ENCODE assay signal across 14 mouse cellular contexts in genomic region chr13:76197297-76197848, GRCm38 (mm10).
DNase-seq lines count a peak whose midpoint lies in the region; ATAC-seq and TF ChIP-seq lines count a peak whose summit lies in the region.
"Had no signal": no experiment of that assay in that cellular context is flagged by ENCODE, and none has a peak within 500 bp of the region (broad histone marks: within the 10 kb centered on the region; RNA-seq: fewer than 3 reads in every experiment).

No protein-coding gene starts in this region.

- CTCF ChIA-PET in Patski (lab: Charles Lee), result no interaction called here

- POLR2A ChIA-PET in Patski (lab: Charles Lee), result no interaction called here

- H3K27ac ChIP-seq in lung, embryonic 15.5 days, result no peak overlapping the region
- peak overlapping the region; percentile 19; the same call in 1 of the 2 replicates for H3K27ac ChIP-seq in stomach, embryonic 15.5 days
- H3K27ac ChIP-seq: gastrocnemius, adult 2 months; heart, embryonic 10.5 days had no signal

- H3K4me3 ChIP-seq in lung, embryonic 15.5 days, result no peak overlapping the region
- H3K4me3 ChIP-seq in stomach, embryonic 15.5 days (replicated peaks), result no peak overlapping the region
- H3K4me3 ChIP-seq: gastrocnemius, adult 2 months; heart, embryonic 10.5 days had no signal

- no peaks in the 10 kb centered on the region for H3K27me3 ChIP-seq in lung, embryonic 15.5 days
- no peaks in the 10 kb centered on the region for H3K27me3 ChIP-seq in Patski
- H3K27me3 ChIP-seq in stomach, embryonic 15.5 days (replicated peaks), result no peaks in the 10 kb centered on the region

- in situ Hi-C loops in Patski (cut with MboI; ENCODE audit: low pct_unique_long_range_greater_than_20kb), result no loop called here

- H3K9ac ChIP-seq in lung, embryonic 15.5 days, result no peak overlapping the region
- no peak overlapping the region for H3K9ac ChIP-seq in stomach, embryonic 15.5 days

- H3K4me2 ChIP-seq in lung, embryonic 15.5 days, result no peak overlapping the region
- no peak overlapping the region for H3K4me2 ChIP-seq in stomach, embryonic 15.5 days

- peak; percentile 52; the same call in 1 of the 2 replicates for ATAC-seq in lung, embryonic 15.5 days (ENCODE audit: borderline replicate concordance, extremely low read depth, low FRiP score, low TSS enrichment)
- ATAC-seq in Patski, result peak; percentile 39
- ATAC-seq in stomach, embryonic 15.5 days (ENCODE audit: insufficient read depth, low FRiP score, low read depth), result peak; percentile 50; the same call in 1 of the 2 replicates
- ATAC-seq: midbrain, embryonic 16.5 days had no signal

- H3K36me3 ChIP-seq in lung, embryonic 15.5 days, result no peaks in the 10 kb centered on the region
- 0 out of 2 replicates have a peak, but pooled peaks cover 7% of the 10 kb centered on the region for H3K36me3 ChIP-seq in stomach, embryonic 15.5 days

- no peak for TF ChIP-seq CTCF in Patski (IDR thresholded peaks at IDR 0.05)

- no peaks in the 10 kb centered on the region for H3K9me3 ChIP-seq in lung, embryonic 15.5 days
- no peaks in the 10 kb centered on the region for H3K9me3 ChIP-seq in stomach, embryonic 15.5 days
- H3K9me3 ChIP-seq: heart, embryonic 10.5 days had no signal

- no peak for DNase-seq in lung, postnatal 14 days
- DNase-seq in Patski (ENCODE audit: low read depth, low spot score), result no peak
- DNase-seq in fibroblast of lung, adult 2 months (ENCODE audit: low read depth), result peak; percentile 6
- no peak for DNase-seq in embryo, embryonic 10.5 days (ENCODE audit: low spot score)
- no peak for DNase-seq in adrenal gland, adult 8-10 months
- DNase-seq: adrenal gland, postnatal 36 days; cerebellum, postnatal 36 days; gastrocnemius, adult 2 months; heart, postnatal 36 days; lung, postnatal 10 days had no signal

- H3K4me1 ChIP-seq in lung, embryonic 15.5 days, result no peaks in the 10 kb centered on the region
- H3K4me1 ChIP-seq in stomach, embryonic 15.5 days, result 0 out of 2 replicates have a peak, but pooled peaks cover 3% of the 10 kb centered on the region
- H3K4me1 ChIP-seq: heart, embryonic 10.5 days had no signal

- WGBS in lung, embryonic 15.5 days, result 72% methylated on average over 3 of the region's 3 CpGs
- WGBS in stomach, embryonic 15.5 days, result 45% methylated on average over 3 of the region's 3 CpGs
